Mouse (Mus musculus) neural tube, embryonic 14.5 days (tissue): ENCODE data around the gene Cdyl2. TPM values are rescaled to one million over a fixed set of nuclear protein-coding genes. Genes with fewer than 3 reads are reported as not detected.

Experiments used
- ATAC-seq: fragments of 200-750 bp; cut with Nextera tagmentation; 2 replicates; pipeline ENCODE4 v1.8.0; 2017; ENCODE audit warnings: low read depth, mild to moderate bottlenecking, moderate TSS enrichment, moderate library complexity
- H3K27ac ChIP-seq: fragments of 300-500 bp; sonication (generic); 2 replicates; pipeline ENCODE4 v1.5.1; 2014; ENCODE audit warnings: low read depth, mild to moderate bottlenecking, control low read depth, low read length, moderate library complexity, mixed read lengths
- H3K27me3 ChIP-seq: fragments of 300-500 bp; sonication (generic); 2 replicates; pipeline ENCODE4 v1.6.1; 2014; ENCODE audit warnings: low read length; ENCODE audit not compliant: control insufficient read depth, insufficient read depth
- H3K36me3 ChIP-seq: fragments of 300-500 bp; sonication (generic); 2 replicates; pipeline ENCODE4 v1.6.1; 2014; ENCODE audit warnings: low read length, mixed read lengths; ENCODE audit not compliant: control insufficient read depth, insufficient read depth
- H3K4me1 ChIP-seq: fragments of 300-500 bp; sonication (generic); 2 replicates; pipeline ENCODE4 v1.6.1; 2014; ENCODE audit warnings: low read length; ENCODE audit not compliant: control insufficient read depth, insufficient read depth
- H3K4me2 ChIP-seq: fragments of 300-500 bp; sonication (generic); 2 replicates; pipeline ENCODE4 v1.6.1; 2014; ENCODE audit warnings: mild to moderate bottlenecking, low read depth, low read length, control low read depth
- H3K4me3 ChIP-seq: fragments of 300-500 bp; sonication (generic); 2 replicates; pipeline ENCODE4 v1.5.1; 2014; ENCODE audit warnings: low read depth, low read length, control low read depth, mixed read lengths
- H3K9ac ChIP-seq: fragments of 300-500 bp; sonication (generic); replicated peaks from 2 replicates; pipeline ENCODE4 v1.6.1; 2014; ENCODE audit warnings: low read depth, mild to moderate bottlenecking, control low read depth, low read length, mixed read lengths
- H3K9me3 ChIP-seq: fragments of 300-500 bp; sonication (generic); 2 replicates; pipeline ENCODE4 v1.6.1; 2016; ENCODE audit warnings: low read length; ENCODE audit not compliant: control insufficient read depth
- WGBS: fragments of 180-500 bp; shearing (Covaris S2); extraction: QIAGEN DNeasy Blood & Tissue Kit; methylation state at CpG from one replicate; pipeline ENCODE4 v1.1.7; 2014; 5-methylcytosine and 5-hydroxymethylcytosine counted together
- polyA plus RNA-seq: library from polyadenylated mRNA; unstranded; fragments of >200 nt; fragmentation: Nextera tagmentation; extraction: Ambion mirVana; gene quantifications from 2 replicates; pipeline ENCODE4 v1.2.1, GENCODE M21; 2014

The Cdyl2 gene
- polyA plus RNA-seq, 1 experiment from 2014 or later, result 13.6 TPM

DNA sequence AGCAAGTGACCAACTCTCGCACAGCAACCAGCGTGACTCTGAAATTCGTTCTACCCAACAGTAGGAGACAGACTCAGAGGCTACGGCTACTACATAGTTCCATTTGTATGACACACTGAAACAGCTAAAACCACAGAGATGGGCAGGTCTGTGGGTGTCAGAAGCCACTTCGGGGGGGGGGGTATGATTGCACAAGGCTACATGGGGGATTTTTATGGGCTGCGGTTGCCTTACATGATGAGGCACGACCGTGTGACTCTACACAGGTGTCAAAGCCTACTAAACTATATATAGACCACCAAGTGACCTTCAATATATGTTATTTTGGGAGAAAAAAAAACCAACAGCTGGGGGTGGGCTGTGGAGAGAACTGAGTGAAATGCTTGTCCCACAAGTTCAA is 96.8 kb downstream of the Cdyl2 start:
- H3K4me1 ChIP-seq, result no peaks in the 10 kb centered on the region
- WGBS, result 91% methylated on average over 8 of the region's 8 CpGs
- no peaks in the 10 kb centered on the region for H3K9me3 ChIP-seq
- H3K9ac ChIP-seq, result no peak overlapping the region
- no peak overlapping the region for H3K4me2 ChIP-seq
- no peaks in the 10 kb centered on the region for H3K36me3 ChIP-seq
- no peaks in the 10 kb centered on the region for H3K27me3 ChIP-seq
- no peak overlapping the region for H3K4me3 ChIP-seq
- ATAC-seq, result no peak
- H3K27ac ChIP-seq, result no peak overlapping the region

DNA sequence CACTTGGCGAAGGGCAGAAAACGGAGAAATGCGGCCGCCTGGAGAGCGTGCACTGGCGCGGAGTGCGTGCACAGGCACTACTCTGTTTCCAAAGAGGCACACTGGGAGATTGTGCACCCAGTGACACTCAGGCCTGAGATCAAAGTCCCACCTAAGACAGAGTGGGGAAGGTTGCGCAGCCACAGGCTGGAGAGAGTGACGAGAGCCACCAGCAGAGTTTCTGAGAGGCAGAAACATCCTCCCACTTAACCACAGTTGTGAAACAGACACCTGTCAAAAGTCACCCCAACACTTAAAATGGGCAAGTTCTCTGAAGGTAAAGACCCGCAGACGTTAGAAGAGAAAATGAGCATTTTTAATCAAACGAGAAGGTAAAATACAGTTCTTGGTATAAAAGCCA is 97.5 kb downstream of the Cdyl2 start:
- Histone ChIP-seq H3K4me2 (no peak overlapping the region), H3K4me1 (no peaks in the 10 kb centered on the region), H3K4me3 (no peak overlapping the region), H3K27ac (no peak overlapping the region), H3K27me3 (no peaks in the 10 kb centered on the region), H3K36me3 (no peaks in the 10 kb centered on the region), H3K9ac (no peak overlapping the region), H3K9me3 (no peaks in the 10 kb centered on the region)
- no peak for ATAC-seq
- 93% methylated on average over 13 of the region's 13 CpGs for WGBS

DNA sequence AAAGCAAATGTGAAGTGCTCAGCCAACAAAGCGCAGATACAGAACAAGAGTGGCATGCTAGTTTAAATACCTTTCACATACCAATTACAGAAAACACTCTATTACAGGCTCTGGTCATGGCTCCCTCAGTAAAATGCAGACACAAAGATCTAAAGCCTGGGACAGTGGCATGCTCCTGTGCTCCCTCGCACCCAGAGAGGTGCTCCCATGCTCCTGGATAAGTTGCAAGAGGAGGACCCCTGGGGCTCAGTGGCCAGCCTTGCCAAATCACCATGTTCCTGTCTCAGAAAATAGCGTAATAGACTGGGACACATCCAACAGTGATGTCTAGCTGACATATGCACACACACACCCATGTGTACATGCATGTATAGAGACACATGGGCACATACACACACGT is 98.4 kb downstream of the Cdyl2 start:
- WGBS, result 96% methylated on average over 4 of the region's 4 CpGs
- ATAC-seq, result no peak
- H3K9ac ChIP-seq, result no peak overlapping the region
- H3K36me3 ChIP-seq, result no peaks in the 10 kb centered on the region
- H3K4me1 ChIP-seq, result no peaks in the 10 kb centered on the region
- no peaks in the 10 kb centered on the region for H3K9me3 ChIP-seq
- no peak overlapping the region for H3K4me3 ChIP-seq
- H3K27ac ChIP-seq, result no peak overlapping the region
- H3K4me2 ChIP-seq, result no peak overlapping the region
- no peaks in the 10 kb centered on the region for H3K27me3 ChIP-seq

DNA sequence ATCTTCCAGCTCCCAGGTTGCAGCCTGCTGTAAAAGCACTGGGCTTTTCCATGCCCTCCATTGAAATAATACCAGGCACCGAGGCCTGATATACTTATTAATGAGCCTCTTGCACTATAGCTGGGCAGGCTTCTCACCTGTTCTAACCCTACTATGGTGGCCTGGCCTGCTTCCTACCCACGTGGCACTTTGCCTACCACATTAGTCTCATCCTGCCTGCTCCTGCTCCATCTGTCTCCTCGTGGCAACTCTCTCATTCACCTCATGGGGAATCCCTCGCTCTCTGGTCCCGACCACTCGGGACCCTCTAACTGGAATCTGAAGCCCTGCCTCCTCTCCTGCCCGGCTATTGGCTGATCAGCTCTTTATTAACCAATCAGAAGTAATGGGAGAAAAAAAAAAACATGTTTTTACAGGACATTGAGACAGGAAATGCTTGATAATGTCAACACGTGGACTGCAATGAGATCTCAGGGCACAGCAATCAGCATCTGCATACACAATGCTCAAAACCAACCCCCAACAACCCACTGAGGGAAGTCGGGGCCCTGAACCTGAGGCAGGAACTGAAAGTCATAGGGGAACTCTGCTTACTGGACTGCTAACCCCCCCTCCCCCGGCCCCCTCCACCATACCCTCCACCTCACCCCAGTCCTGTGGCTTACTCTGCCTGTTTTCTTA is 99.2 kb downstream of the Cdyl2 start:
- no peaks in the 10 kb centered on the region for H3K27me3 ChIP-seq
- H3K4me3 ChIP-seq, result no peak overlapping the region
- no peak for ATAC-seq
- no peaks in the 10 kb centered on the region for H3K9me3 ChIP-seq
- H3K9ac ChIP-seq, result no peak overlapping the region
- H3K4me2 ChIP-seq, result no peak overlapping the region
- WGBS, result 80% methylated on average over 10 of the region's 10 CpGs
- no peaks in the 10 kb centered on the region for H3K4me1 ChIP-seq
- H3K36me3 ChIP-seq, result no peaks in the 10 kb centered on the region
- no peak overlapping the region for H3K27ac ChIP-seq

DNA sequence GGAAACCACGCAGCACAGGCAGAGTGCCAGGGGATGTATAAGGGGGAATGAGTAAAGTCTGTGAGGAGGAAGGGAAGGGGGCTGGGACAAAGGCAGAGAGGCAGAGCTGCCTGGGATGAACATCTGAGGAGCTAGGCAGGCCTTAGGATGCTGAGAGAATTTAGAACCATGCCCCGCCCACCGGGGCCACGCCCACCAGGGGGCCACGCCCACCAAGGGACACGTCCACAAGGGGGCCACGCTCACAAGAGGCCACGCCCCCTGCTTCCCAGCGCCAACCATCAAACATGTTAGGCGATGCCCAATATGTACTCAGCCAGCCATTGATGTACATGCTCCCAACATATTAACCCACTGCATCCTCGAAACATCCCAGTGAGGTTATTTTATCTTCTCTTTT is 102.7 kb downstream of the Cdyl2 start:
- no peak overlapping the region for H3K9ac ChIP-seq
- no peak for ATAC-seq
- H3K4me3 ChIP-seq, result no peak overlapping the region
- H3K27me3 ChIP-seq, result no peaks in the 10 kb centered on the region
- H3K4me2 ChIP-seq, result no peak overlapping the region
- no peaks in the 10 kb centered on the region for H3K36me3 ChIP-seq
- no peaks in the 10 kb centered on the region for H3K4me1 ChIP-seq
- H3K27ac ChIP-seq, result no peak overlapping the region
- no peaks in the 10 kb centered on the region for H3K9me3 ChIP-seq
- WGBS, result 49% methylated on average over 11 of the region's 11 CpGs

DNA sequence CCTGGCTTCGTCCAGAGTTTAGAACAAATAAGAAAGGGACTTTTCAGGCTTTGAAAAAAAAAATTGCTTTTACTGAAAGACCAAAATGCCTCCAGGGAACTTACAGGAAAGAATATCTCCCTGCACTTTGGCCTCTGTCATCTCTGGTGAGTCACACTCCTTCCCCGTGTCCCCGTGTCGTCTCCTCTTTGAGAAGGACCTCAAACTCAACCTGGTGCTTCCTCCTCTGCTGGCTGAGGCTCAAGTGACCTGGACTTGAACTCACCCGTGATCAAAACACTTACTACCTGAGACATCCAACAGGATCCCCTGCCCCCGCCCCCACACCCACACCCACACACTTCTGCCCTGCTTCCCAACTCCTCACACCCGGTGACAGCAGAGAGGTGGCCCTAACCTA is 103.8 kb downstream of the Cdyl2 start:
- Histone ChIP-seq H3K9ac (no peak overlapping the region), H3K4me2 (no peak overlapping the region), H3K27ac (no peak overlapping the region), H3K9me3 (no peaks in the 10 kb centered on the region), H3K36me3 (no peaks in the 10 kb centered on the region), H3K27me3 (no peaks in the 10 kb centered on the region), H3K4me1 (no peaks in the 10 kb centered on the region), H3K4me3 (no peak overlapping the region)
- ATAC-seq, result no peak
- 88% methylated on average over 7 of the region's 7 CpGs for WGBS

DNA sequence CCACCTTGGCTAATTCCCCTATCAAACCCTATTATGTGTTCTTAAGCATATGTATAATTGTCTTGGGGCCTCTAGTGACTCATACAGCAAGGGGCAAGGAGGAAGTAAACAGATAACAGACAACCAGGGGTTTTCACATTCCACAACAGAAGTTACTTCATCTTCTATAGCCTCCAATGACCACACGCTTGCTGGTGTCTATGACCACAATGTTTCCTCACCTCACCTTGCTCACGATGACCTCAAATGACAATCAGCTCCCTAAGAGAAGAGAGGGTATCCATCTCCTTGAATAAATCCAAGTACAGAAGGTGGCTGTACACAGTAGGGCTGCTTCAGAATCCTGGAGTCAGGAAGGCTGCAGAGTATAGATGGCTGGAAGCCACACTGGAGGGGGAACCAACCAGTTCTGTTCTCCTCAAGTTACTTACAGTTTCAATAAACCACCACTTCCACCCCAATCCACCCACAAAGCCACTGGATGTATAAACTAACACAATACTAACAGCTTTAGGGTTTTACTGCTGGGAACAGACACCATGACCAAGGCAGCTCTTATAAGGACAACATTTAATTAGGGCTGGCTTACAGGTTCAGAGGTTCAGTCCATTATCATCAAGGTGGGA is 104.8 kb downstream of the Cdyl2 start:
- Histone ChIP-seq H3K4me3 (no peak overlapping the region), H3K9me3 (no peaks in the 10 kb centered on the region), H3K27me3 (no peaks in the 10 kb centered on the region), H3K36me3 (no peaks in the 10 kb centered on the region), H3K4me1 (no peaks in the 10 kb centered on the region), H3K27ac (no peak overlapping the region), H3K4me2 (no peak overlapping the region), H3K9ac (no peak overlapping the region)
- WGBS, result 95% methylated on average over 2 of the region's 2 CpGs
- ATAC-seq, result no peak

DNA sequence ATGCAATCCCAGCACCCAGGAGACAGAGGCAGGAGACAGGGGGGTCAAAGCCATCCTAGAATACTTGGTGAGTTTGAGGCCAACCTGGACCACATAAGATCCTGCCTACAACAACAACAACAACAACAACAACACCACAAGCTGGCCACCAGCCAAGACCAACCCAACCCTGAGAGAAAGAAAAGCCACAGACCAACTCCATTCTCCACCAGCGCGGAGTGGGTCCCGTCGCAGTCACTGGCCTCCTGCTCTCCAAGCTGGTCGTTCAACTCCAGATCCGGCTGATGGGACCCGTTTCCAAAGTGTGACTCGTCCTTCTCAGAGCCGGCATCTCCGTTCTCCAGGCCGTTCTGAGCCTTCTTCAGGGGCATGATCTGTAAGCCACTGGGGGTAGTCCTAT is 109.2 kb downstream of the Cdyl2 start:
- no peak for ATAC-seq
- Histone ChIP-seq H3K9me3 (no peaks in the 10 kb centered on the region), H3K4me1 (peaks cover 4% of the 10 kb centered on the region; the same call in 1 of the 2 replicates), H3K36me3 (no peaks in the 10 kb centered on the region), H3K27me3 (no peaks in the 10 kb centered on the region), H3K27ac (no peak overlapping the region), H3K4me3 (no peak overlapping the region), H3K9ac (no peak overlapping the region), H3K4me2 (no peak overlapping the region)
- 95% methylated on average over 11 of the region's 11 CpGs for WGBS

DNA sequence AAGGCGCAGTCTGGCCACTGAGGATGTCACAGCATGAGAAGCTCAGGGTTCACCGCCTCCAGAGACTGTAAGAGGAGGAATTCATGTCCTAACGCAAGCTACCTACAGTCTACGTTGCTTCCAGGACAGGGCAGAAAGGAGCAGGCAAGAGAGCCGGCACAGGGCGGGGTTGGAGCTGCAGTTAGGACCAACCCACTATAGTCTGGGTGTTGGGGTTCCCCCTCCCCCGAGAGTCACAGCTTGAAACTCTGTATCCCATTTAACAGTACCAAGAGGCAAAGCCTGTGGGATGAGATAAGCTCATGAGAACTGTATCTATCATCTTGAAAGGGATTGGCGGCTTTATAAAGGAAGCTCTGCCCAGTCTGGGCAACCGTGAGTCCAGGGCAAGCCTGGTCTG is 110.5 kb downstream of the Cdyl2 start:
- ATAC-seq, result 0 out of 2 replicates have a peak, but pooled peaks have one; percentile 13
- no peak overlapping the region for H3K27ac ChIP-seq
- WGBS, result 79% methylated on average over 9 of the region's 9 CpGs

More for the DNA sequence above, 110.5 kb downstream of the Cdyl2 start:
- no peaks in the 10 kb centered on the region for H3K36me3 ChIP-seq
- no peaks in the 10 kb centered on the region for H3K27me3 ChIP-seq
- peaks cover 4% of the 10 kb centered on the region; the same call in 1 of the 2 replicates for H3K4me1 ChIP-seq
- no peaks in the 10 kb centered on the region for H3K9me3 ChIP-seq
- H3K9ac ChIP-seq, result no peak overlapping the region
- no peak overlapping the region for H3K4me2 ChIP-seq
- H3K4me3 ChIP-seq, result no peak overlapping the region
